Mouse (Mus musculus) liver, embryonic 14.5 days (tissue): ENCODE data around the gene Nsmce3.

Source experiments
- CTCF ChIP-seq: IDR thresholded peaks from 2 replicates; pipeline ENCODE4 v1.5.1; 2016; ENCODE audit warnings: antibody characterized with exemption, low read depth, control low read depth
- EP300 ChIP-seq: IDR thresholded peaks from 2 replicates; pipeline ENCODE4 v1.6.1; 2016; ENCODE audit warnings: antibody characterized with exemption, low read depth

DNA sequence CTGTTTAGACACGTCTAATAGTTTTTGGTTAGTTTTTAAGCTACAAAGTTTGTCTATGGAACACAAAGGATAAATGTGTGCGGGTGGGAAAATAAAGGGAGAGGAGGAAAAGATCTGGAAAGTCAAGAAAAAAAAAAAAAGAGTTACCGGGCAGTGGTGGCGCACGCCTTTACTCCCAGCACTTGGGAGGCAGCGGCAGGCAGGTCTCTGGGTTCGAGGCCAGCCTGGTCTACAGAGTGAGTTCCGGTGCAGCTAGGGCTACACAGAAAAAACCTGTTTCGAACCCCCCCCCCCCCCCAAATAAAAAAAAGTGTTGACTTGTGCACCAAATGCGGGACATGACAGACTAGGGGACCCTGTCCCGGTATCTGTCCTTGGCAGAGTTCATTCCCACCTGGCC is 469 bp upstream of the Nsmce3 start:
- no peak for TF ChIP-seq EP300
- no peak for TF ChIP-seq CTCF
